Mouse (Mus musculus) frontal cortex, adult (tissue): ENCODE results near the gene Sin3a.

ENCODE experiments used
- ATAC-seq: cut with Nextera tagmentation; 2 replicates; pipeline ENCODE4 v1.9.2; 2017; ENCODE audit warnings: mild to moderate bottlenecking, moderate library complexity, mixed read lengths; ENCODE audit not compliant: low TSS enrichment

The Sin3a gene

GRCm38 (mm10) chr9:57137246-57137645 is 65.4 kb downstream of the Sin3a start:
- no peak for ATAC-seq

- no peak for ATAC-seq
Measured at GRCm38 (mm10) chr9:57137777-57138176, 65.9 kb downstream of the Sin3a start.

- no peak for ATAC-seq
Measured at GRCm38 (mm10) chr9:57138507-57138906, 66.7 kb downstream of the Sin3a start.

GRCm38 (mm10) chr9:57139110-57139509 is 67.3 kb downstream of the Sin3a start:
- ATAC-seq: no peak

GRCm38 (mm10) chr9:57139571-57139970 is 67.7 kb downstream of the Sin3a start:
- ATAC-seq: no peak

GRCm38 (mm10) chr9:57141417-57142353 is 69.8 kb downstream of the Sin3a start:
- no peak for ATAC-seq

- no peak for ATAC-seq
Measured at GRCm38 (mm10) chr9:57143212-57143611, 71.4 kb downstream of the Sin3a start.

- no peak for ATAC-seq
Measured at GRCm38 (mm10) chr9:57144830-57145229, 73.0 kb downstream of the Sin3a start.

- ATAC-seq: no peak
Measured at GRCm38 (mm10) chr9:57146451-57147066, 74.7 kb downstream of the Sin3a start.

- peak; percentile 33 for ATAC-seq
Measured at GRCm38 (mm10) chr9:57147205-57148143, 75.6 kb downstream of the Sin3a start.

- peak; percentile 89 for ATAC-seq
Measured at GRCm38 (mm10) chr9:57148144-57148878, 76.5 kb downstream of the Sin3a start, which contains the start of gene Neil1. Gene Neil1 (minus strand): TSS chr9:57148305.

- no peak for ATAC-seq
Measured at GRCm38 (mm10) chr9:57149021-57149420, 77.2 kb downstream of the Sin3a start.

- no peak for ATAC-seq
Measured at GRCm38 (mm10) chr9:57150192-57150591, 78.4 kb downstream of the Sin3a start.

- no peak for ATAC-seq
Measured at GRCm38 (mm10) chr9:57152331-57152730, 80.5 kb downstream of the Sin3a start.

- ATAC-seq: no peak
Measured at GRCm38 (mm10) chr9:57156383-57156782, 84.5 kb downstream of the Sin3a start.

GRCm38 (mm10) chr9:57156823-57157222 is 85.0 kb downstream of the Sin3a start:
- no peak for ATAC-seq

GRCm38 (mm10) chr9:57157499-57157898 is 85.7 kb downstream of the Sin3a start:
- ATAC-seq: peak; percentile 60

GRCm38 (mm10) chr9:57158013-57158470 is 86.2 kb downstream of the Sin3a start, which contains the start of gene Commd4:
Gene Commd4 (minus strand): TSS chr9:57158331.
- ATAC-seq: peak; percentile 94

GRCm38 (mm10) chr9:57158506-57158905 is 86.7 kb downstream of the Sin3a start:
- ATAC-seq: no peak

- ATAC-seq: peak; percentile 54; the same call in 1 of the 2 replicates
Measured at GRCm38 (mm10) chr9:57162496-57162895, 90.7 kb downstream of the Sin3a start.

GRCm38 (mm10) chr9:57163137-57163536 is 91.3 kb downstream of the Sin3a start:
- ATAC-seq: no peak
